ENCODE assay signal across 8 mouse cellular contexts in the genomic region with DNA sequence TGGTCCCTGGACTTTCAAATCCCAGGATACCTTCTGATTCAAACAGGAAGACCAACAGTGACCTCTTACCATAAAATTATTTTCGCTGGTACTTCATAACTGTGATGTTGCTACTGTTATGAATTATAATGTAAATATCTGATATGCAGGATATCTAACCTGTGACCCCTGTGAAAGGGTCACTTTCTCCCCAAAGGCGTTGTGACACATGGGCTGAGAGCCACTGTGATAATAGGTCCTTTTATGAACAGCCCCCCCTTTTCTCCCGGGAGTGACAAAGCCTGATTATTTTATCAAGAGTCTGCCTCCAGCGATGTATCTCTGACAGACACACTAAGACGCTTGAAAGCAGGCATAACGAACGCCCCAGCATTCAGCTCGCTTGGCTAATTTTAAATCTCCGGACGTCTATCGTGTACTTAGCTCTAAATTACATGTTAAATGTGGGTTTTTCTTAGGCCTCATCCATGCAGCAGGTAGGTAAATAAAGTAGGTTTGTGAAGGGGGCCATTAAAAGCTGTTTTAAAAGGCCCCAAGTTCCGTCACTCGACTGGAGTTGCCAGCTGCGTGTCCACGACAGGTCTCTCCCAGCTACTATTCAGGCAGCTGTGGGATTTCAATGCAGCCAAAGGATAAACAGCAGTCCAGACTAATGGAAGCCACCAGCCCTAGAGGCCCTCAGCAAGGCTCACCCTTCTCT. TPM values are rescaled to one million over a fixed set of nuclear protein-coding genes. Genes with fewer than 3 reads are reported as not detected.
DNase-seq lines count a peak whose midpoint lies in the region; ATAC-seq and TF ChIP-seq lines count a peak whose summit lies in the region.

No protein-coding gene starts in this region.

- no peak for ATAC-seq in embryonic facial prominence, embryonic 13.5 days (ENCODE audit: insufficient number of reproducible peaks, insufficient read depth, low FRiP score, low TSS enrichment, low read depth)
- ATAC-seq in hindbrain, postnatal 0 days, result peak; percentile 46; the same call in 1 of the 2 replicates
- ATAC-seq in midbrain, embryonic 14.5 days (ENCODE audit: low FRiP score, low TSS enrichment), result peak; percentile 69; the same call in 1 of the 2 replicates

- peaks cover 2% of the 10 kb centered on the region for H3K4me1 ChIP-seq in embryonic facial prominence, embryonic 13.5 days
- H3K4me1 ChIP-seq in hindbrain, postnatal 0 days (ENCODE audit: insufficient read depth, low read length), result no peaks in the 10 kb centered on the region; the same call in 1 of the 2 replicates
- H3K4me1 ChIP-seq in midbrain, embryonic 14.5 days (ENCODE audit: control insufficient read depth, insufficient read depth, low read length), result peaks cover 9% of the 10 kb centered on the region

- H3K9me3 ChIP-seq in embryonic facial prominence, embryonic 13.5 days, result 0 out of 2 replicates have a peak, but pooled peaks cover 3% of the 10 kb centered on the region
- no peaks in the 10 kb centered on the region for H3K9me3 ChIP-seq in hindbrain, postnatal 0 days (ENCODE audit: low read length)
- no peaks in the 10 kb centered on the region for H3K9me3 ChIP-seq in midbrain, embryonic 14.5 days (ENCODE audit: control insufficient read depth, low read length)

- H3K4me3 ChIP-seq in embryonic facial prominence, embryonic 13.5 days, result peak overlapping the region; percentile 34
- H3K4me3 ChIP-seq in hindbrain, postnatal 0 days (ENCODE audit: low read length), result peak overlapping the region; percentile 20
- H3K4me3 ChIP-seq in midbrain, embryonic 14.5 days (replicated peaks; ENCODE audit: low read depth, low read length), result peak overlapping the region; percentile 26

- H3K9ac ChIP-seq in embryonic facial prominence, embryonic 13.5 days, result peak overlapping the region; percentile 16; the same call in 1 of the 2 replicates
- no peak overlapping the region; the same call in 1 of the 2 replicates for H3K9ac ChIP-seq in hindbrain, postnatal 0 days (replicated peaks; ENCODE audit: low read length)
- peak overlapping the region; percentile 45 for H3K9ac ChIP-seq in midbrain, embryonic 14.5 days (replicated peaks; ENCODE audit: low read length)

- H3K27ac ChIP-seq in embryonic facial prominence, embryonic 13.5 days, result no peak overlapping the region; the same call in 1 of the 2 replicates
- H3K27ac ChIP-seq in hindbrain, postnatal 0 days, result no peak overlapping the region
- H3K27ac ChIP-seq in midbrain, embryonic 14.5 days (replicated peaks; ENCODE audit: low read depth, low read length), result peak overlapping the region; percentile 63

- no peaks in the 10 kb centered on the region for H3K27me3 ChIP-seq in embryonic facial prominence, embryonic 13.5 days
- no peaks in the 10 kb centered on the region for H3K27me3 ChIP-seq in hindbrain, postnatal 0 days (ENCODE audit: insufficient read depth, low read length)
- H3K27me3 ChIP-seq in midbrain, embryonic 14.5 days (ENCODE audit: control insufficient read depth, insufficient read depth, low read length), result no peaks in the 10 kb centered on the region

- peak overlapping the region; percentile 59 for H3K4me2 ChIP-seq in embryonic facial prominence, embryonic 13.5 days
- H3K4me2 ChIP-seq in hindbrain, postnatal 0 days (ENCODE audit: low read depth, low read length), result peak overlapping the region; percentile 63
- H3K4me2 ChIP-seq in midbrain, embryonic 14.5 days (ENCODE audit: low read length), result peak overlapping the region; percentile 63

- WGBS in embryonic facial prominence, embryonic 13.5 days, result 10% methylated on average over 15 of the region's 15 CpGs
- 15% methylated on average over 15 of the region's 15 CpGs for WGBS in hindbrain, postnatal 0 days
- 9% methylated on average over 15 of the region's 15 CpGs for WGBS in midbrain, embryonic 14.5 days

- no peak for TF ChIP-seq CTCF in hindbrain, postnatal 0 days (IDR thresholded peaks at IDR 0.05; ENCODE audit: low read depth)

- DNase-seq in kidney, adult 9 months, result peak; percentile 1
- no peak for DNase-seq in kidney, postnatal 4 days
- DNase-seq in hindbrain, postnatal 0 days (ENCODE audit: low spot score), result peak; percentile 42
- DNase-seq in midbrain, embryonic 14.5 days, result peak; percentile 74
- no peak for DNase-seq in right cerebral cortex, postnatal 25 days
- no peak for DNase-seq in right cerebral cortex, adult 18-20 months
- DNase-seq in kidney, postnatal 25 days, result no peak

- no peaks in the 10 kb centered on the region for H3K36me3 ChIP-seq in embryonic facial prominence, embryonic 13.5 days
- H3K36me3 ChIP-seq in hindbrain, postnatal 0 days (ENCODE audit: insufficient read depth, low read length), result no peaks in the 10 kb centered on the region
- no peaks in the 10 kb centered on the region for H3K36me3 ChIP-seq in midbrain, embryonic 14.5 days (ENCODE audit: control insufficient read depth, insufficient read depth, low read length)

RNA-seq across cellular contexts. Expression of a gene that starts 24.5 kb away (rescaled TPM):
- polyA plus RNA-seq in embryonic facial prominence, embryonic 13.5 days (2015; fragmentation: Nextera tagmentation; extraction: Ambion mirVana), result not detected in 2 replicates
- 0.29 and 0.63 TPM in 2 replicates for total RNA-seq in hindbrain, postnatal 0 days (2014; rRNA removed)
- polyA plus RNA-seq in hindbrain, postnatal 0 days (2015; fragmentation: Nextera tagmentation; extraction: Ambion mirVana), result 0.84 and 0.97 TPM in 2 replicates
- polyA plus RNA-seq in midbrain, embryonic 14.5 days (2014; fragmentation: Nextera tagmentation; extraction: Ambion mirVana), result 0.21 and 0.39 TPM in 2 replicates

RNA-seq across cellular contexts. Expression of a gene that starts 25.7 kb away (rescaled TPM):
- polyA plus RNA-seq in embryonic facial prominence, embryonic 13.5 days (2015; fragmentation: Nextera tagmentation; extraction: Ambion mirVana), result 31.1 and 39.6 TPM in 2 replicates
- 31.8 and 56.8 TPM in 2 replicates for total RNA-seq in hindbrain, postnatal 0 days (2014; rRNA removed)
- polyA plus RNA-seq in hindbrain, postnatal 0 days (2015; fragmentation: Nextera tagmentation; extraction: Ambion mirVana), result 45.5 and 51.4 TPM in 2 replicates
- 41.4 and 61.2 TPM in 2 replicates for polyA plus RNA-seq in midbrain, embryonic 14.5 days (2014; fragmentation: Nextera tagmentation; extraction: Ambion mirVana)

Comparison
In these comparisons a context has a peak if more than half of its experiments do, and no peak if none do; other contexts are left out.
1. DNase-seq: peak in kidney, adult 9 months (single experiment), hindbrain, postnatal 0 days (single experiment) and midbrain, embryonic 14.5 days (single experiment); none in kidney, postnatal 4 days (0 of 2), right cerebral cortex, postnatal 25 days (single experiment), right cerebral cortex, adult 18-20 months (single experiment) and kidney, postnatal 25 days (0 of 2).
2. Peak in every context shown above with its lines, with median percentiles within 50 percentile points of each other: H3K4me2 ChIP-seq and H3K4me3 ChIP-seq.